Mouse (Mus musculus) CH12.LX (cell line): ENCODE measurements at regions not wholly inside any gene's neighbourhood (a gene's known extent, or its start where the extent isn't known, plus 50 kb on each side); places are given as distances from the start of the nearest gene placed in this dataset.

ENCODE experiments used
- DNase-seq: peaks from one replicate; pipeline ENCODE4 v3.0.0-alpha.2; 2013; ENCODE audit errors: extremely low read depth
- H3K27ac ChIP-seq: 2 replicates; pipeline ENCODE4 v1.5.1; 2012; ENCODE audit warnings: low read depth, mild to moderate bottlenecking, control low read depth, moderate library complexity; ENCODE audit not compliant: insufficient read depth
- H3K27me3 ChIP-seq: replicated peaks from 2 replicates; pipeline ENCODE3; 2012; ENCODE audit warnings: inconsistent platforms
- H3K36me3 ChIP-seq, 2 experiments: replicated peaks in 1 of 2; 2 replicates each; pipeline versions ENCODE3 to v1.6.1; 2012; ENCODE audit warnings: inconsistent platforms in 1 of 2, low read length in 1 of 2, mild to moderate bottlenecking in 1 of 2, mixed read lengths in 1 of 2, moderate library complexity in 1 of 2; ENCODE audit not compliant: control insufficient read depth in 1 of 2, insufficient read depth in 1 of 2
- H3K4me1 ChIP-seq, 2 experiments: 2 replicates each; pipeline ENCODE4 v1.6.1; 2012; ENCODE audit warnings: inconsistent platforms in 1 of 2, moderate library complexity in 1 of 2; ENCODE audit not compliant: insufficient read depth in 2 of 2, control insufficient read depth in 1 of 2
- H3K4me2 ChIP-seq: 2 replicates; pipeline ENCODE4 v1.6.1; 2012; ENCODE audit warnings: low read depth, mild to moderate bottlenecking, control low read depth; ENCODE audit not compliant: poor library complexity, insufficient read depth, severe bottlenecking
- H3K4me3 ChIP-seq, 3 experiments: fragments of 150-350 bp in 1 of 3; sonication (generic) in 1 of 3; replicated peaks in 1 of 3; 2 replicates each; pipeline versions ENCODE3 to v1.5.1; 2011 to 2012; ENCODE audit warnings: low read depth in 2 of 3, low read length in 2 of 3, mild to moderate bottlenecking in 2 of 3, moderate library complexity in 2 of 3, control low read depth in 1 of 3, improper control_type of control experiment in 1 of 3, inconsistent platforms in 1 of 3, mixed read lengths in 1 of 3; ENCODE audit not compliant: poor library complexity in 1 of 3
- H3K79me2 ChIP-seq: replicated peaks from 2 replicates; pipeline ENCODE4 v1.6.1; 2012; ENCODE audit warnings: mild to moderate bottlenecking, moderate library complexity; ENCODE audit not compliant: control insufficient read depth, poor library complexity, insufficient read depth, severe bottlenecking; ENCODE audit errors: extremely low read depth
- H3K9ac ChIP-seq: 2 replicates; pipeline ENCODE4 v1.6.1; 2012; ENCODE audit warnings: low read depth, mild to moderate bottlenecking, control low read depth, moderate library complexity; ENCODE audit not compliant: insufficient read depth
- H3K9me3 ChIP-seq: replicated peaks from 2 replicates; pipeline ENCODE3; 2012; ENCODE audit warnings: low read length, inconsistent platforms, mixed read lengths
- CHD1 ChIP-seq: IDR thresholded peaks from 2 replicates; pipeline ENCODE4 v1.6.1; 2012; ENCODE audit warnings: low read depth, low read length, improper control_type of control experiment, inconsistent platforms
- CTCF ChIP-seq, 2 experiments: IDR thresholded peaks in 1 of 2; conservative IDR thresholded peaks in 1 of 2; 2 replicates each; pipeline ENCODE4 v1.5.1; 2011 to 2012; ENCODE audit warnings: low read depth in 2 of 2, low read length in 2 of 2, improper control_type of control experiment in 1 of 2, inconsistent platforms in 1 of 2, mild to moderate bottlenecking in 1 of 2, moderate library complexity in 1 of 2
- ELF1 ChIP-seq: IDR thresholded peaks from 2 replicates; pipeline ENCODE4 v1.6.1; 2014; ENCODE audit warnings: low read depth, mild to moderate bottlenecking, inconsistent platforms, low read length, improper control_type of control experiment
- EP300 ChIP-seq: IDR thresholded peaks from 2 replicates; pipeline ENCODE4 v1.6.1; 2011; ENCODE audit warnings: low read length, improper control_type of control experiment
- GABPA ChIP-seq: IDR thresholded peaks from 2 replicates; pipeline ENCODE4 v1.6.1; 2012; ENCODE audit warnings: low read depth, low read length, improper control_type of control experiment, inconsistent platforms; ENCODE audit not compliant: insufficient replicate concordance
- HCFC1 ChIP-seq: IDR thresholded peaks from 2 replicates; pipeline ENCODE4 v1.6.1; 2012; ENCODE audit warnings: low read depth, mild to moderate bottlenecking, inconsistent platforms, low read length, improper control_type of control experiment
- JUN ChIP-seq: IDR thresholded peaks from 2 replicates; pipeline ENCODE4 v1.6.1; 2011; ENCODE audit warnings: low read depth, mild to moderate bottlenecking, low read length, improper control_type of control experiment, moderate library complexity; ENCODE audit not compliant: insufficient read depth
- KAT2A ChIP-seq: IDR thresholded peaks from 2 replicates; pipeline ENCODE4 v1.6.1; 2012; ENCODE audit warnings: low read length, improper control_type of control experiment, inconsistent platforms; ENCODE audit not compliant: insufficient replicate concordance
- MAX ChIP-seq: IDR thresholded peaks from 2 replicates; pipeline ENCODE4 v1.6.1; 2011; ENCODE audit warnings: low read length, improper control_type of control experiment
- MXI1 ChIP-seq: IDR thresholded peaks from 2 replicates; pipeline ENCODE4 v1.6.1; 2011; ENCODE audit warnings: mild to moderate bottlenecking, low read depth, low read length, improper control_type of control experiment
- NELFE ChIP-seq: IDR thresholded peaks from 2 replicates; pipeline ENCODE4 v1.6.1; 2011; ENCODE audit warnings: low read depth, low read length, improper control_type of control experiment
- POLR2A ChIP-seq: IDR thresholded peaks from 2 replicates; pipeline ENCODE4 v1.6.1; 2011; ENCODE audit warnings: low read depth, mild to moderate bottlenecking, improper control_type of control experiment, low read length
- POLR2AphosphoS2 ChIP-seq: IDR thresholded peaks from 2 replicates; pipeline ENCODE4 v1.6.1; 2011; ENCODE audit warnings: low read depth, low read length, improper control_type of control experiment
- RAD21 ChIP-seq: IDR thresholded peaks from 2 replicates; pipeline ENCODE4 v1.6.1; 2011; ENCODE audit warnings: low read depth, mild to moderate bottlenecking, low read length, improper control_type of control experiment, moderate library complexity
- RCOR1 ChIP-seq: conservative IDR thresholded peaks from 2 replicates; pipeline ENCODE4 v1.6.1; 2012; ENCODE audit warnings: low read depth, mild to moderate bottlenecking, inconsistent platforms, low read length, improper control_type of control experiment
- SIN3A ChIP-seq: IDR thresholded peaks from 2 replicates; pipeline ENCODE4 v1.6.1; 2012; ENCODE audit warnings: low read length, improper control_type of control experiment, inconsistent platforms
- SMC3 ChIP-seq: IDR thresholded peaks from 2 replicates; pipeline ENCODE4 v1.6.1; 2011; ENCODE audit warnings: low read depth, low read length, improper control_type of control experiment
- TCF12 ChIP-seq: IDR thresholded peaks from 2 replicates; pipeline ENCODE4 v1.6.1; 2014; ENCODE audit warnings: low read depth, mild to moderate bottlenecking, inconsistent platforms, low read length, improper control_type of control experiment
- UBTF ChIP-seq: IDR thresholded peaks from 2 replicates; pipeline ENCODE4 v1.6.1; 2012; ENCODE audit warnings: low read depth, mild to moderate bottlenecking, inconsistent platforms, low read length, improper control_type of control experiment, moderate library complexity
- USF2 ChIP-seq: conservative IDR thresholded peaks from 2 replicates; pipeline ENCODE4 v1.6.1; 2011; ENCODE audit warnings: low read depth, low read length, improper control_type of control experiment
- ZNF384 ChIP-seq: IDR thresholded peaks from 2 replicates; pipeline ENCODE4 v1.6.1; 2012; ENCODE audit warnings: low read depth, low read length, improper control_type of control experiment, inconsistent platforms
- dilution Hi-C: fragments of 300-500 bp; cut with MboI; formaldehyde crosslinking; loops from 2 replicates; pipeline ENCODE4 v1.14.3; 2020; ENCODE audit warnings: low sequenced_read_pairs; ENCODE audit not compliant: extremely low pct_unique_long_range_greater_than_20kb, extremely low pct_ligation_motif_present
- in situ Hi-C: fragments of 300-500 bp; cut with MboI; formaldehyde crosslinking; loops from 3 replicates; pipeline ENCODE4 v1.14.3; 2019; ENCODE audit warnings: low sequenced_read_pairs, low pct_ligation_motif_present, low pct_unique_long_range_greater_than_20kb, mixed read lengths

DNA sequence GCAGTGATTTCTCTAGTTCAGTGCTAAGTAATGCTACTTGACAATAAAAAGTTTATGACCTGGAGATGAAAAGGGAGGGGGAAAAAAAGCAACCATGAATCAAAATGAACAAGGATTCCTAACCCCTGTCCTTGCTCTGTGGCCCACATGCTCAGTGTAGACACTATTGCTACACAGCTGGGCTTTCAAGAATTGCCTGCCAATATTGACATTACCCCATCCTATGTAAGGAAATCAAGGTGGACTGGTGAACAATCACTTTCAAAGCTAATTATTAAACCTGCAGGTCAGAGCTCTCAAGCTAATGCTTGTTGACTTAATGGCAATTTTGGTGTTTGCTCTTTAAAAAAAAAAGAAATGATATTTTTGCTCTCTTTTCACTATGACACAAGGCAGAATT lies 491.8 kb downstream of the Bcl11a start:
- Histone ChIP-seq H3K27me3 (no peaks in the 10 kb centered on the region), H3K9me3 (no peaks in the 10 kb centered on the region), H3K79me2 (no peaks in the 10 kb centered on the region), H3K27ac (no peak overlapping the region), H3K4me1 (no peaks in the 10 kb centered on the region), H3K36me3 (no peaks in the 10 kb centered on the region), H3K4me2 (no peak overlapping the region), H3K9ac (no peak overlapping the region), H3K4me3 (no peak overlapping the region)
- no peak for DNase-seq
- in situ Hi-C loops (no loop called here), dilution Hi-C loops (no loop called here)
- TF ChIP-seq POLR2AphosphoS2, result no peak
- TF ChIP-seq RAD21, result no peak
- TF ChIP-seq JUN, result no peak
- TF ChIP-seq CTCF (conservative IDR thresholded peaks at IDR 0.05 in 1 of 2, IDR thresholded peaks at IDR 0.05 in 1 of 2; ENCODE audit: low read depth in 2 of 2, low read length in 2 of 2), result no peak
- TF ChIP-seq MXI1, result no peak
- TF ChIP-seq MAX, result no peak
- TF ChIP-seq ELF1, result no peak
- no peak for TF ChIP-seq GABPA
- no peak for TF ChIP-seq EP300
- TF ChIP-seq POLR2A, result no peak
- TF ChIP-seq USF2, result no peak
- TF ChIP-seq TCF12, result no peak
- TF ChIP-seq KAT2A, result no peak
- TF ChIP-seq SIN3A, result no peak
- TF ChIP-seq UBTF, result no peak
- no peak for TF ChIP-seq ZNF384
- TF ChIP-seq RCOR1, result no peak
- TF ChIP-seq HCFC1, result no peak
- no peak for TF ChIP-seq NELFE
- no peak for TF ChIP-seq CHD1

- no peak for DNase-seq
- no peak for TF ChIP-seq SMC3
- dilution Hi-C loops, result no loop called here
These were observed 535.7 kb downstream of the Bcl11a start for GRCm38 (mm10) chr11:24613529-24613928.

More at GRCm38 (mm10) chr11:24613529-24613928, 535.7 kb downstream of the Bcl11a start:
- no peaks in the 10 kb centered on the region for H3K79me2 ChIP-seq
- H3K36me3 ChIP-seq, result no peaks in the 10 kb centered on the region
- no peak overlapping the region for H3K27ac ChIP-seq
- no peaks in the 10 kb centered on the region for H3K9me3 ChIP-seq
- H3K4me3 ChIP-seq, result no peak overlapping the region
- no peak overlapping the region for H3K4me2 ChIP-seq
- no peaks in the 10 kb centered on the region for H3K4me1 ChIP-seq
- H3K27me3 ChIP-seq, result no peaks in the 10 kb centered on the region
- H3K9ac ChIP-seq, result no peak overlapping the region
- in situ Hi-C loops, result no loop called here
